Mouse (Mus musculus) ES-Bruce4 (cell line): ENCODE measurements around the gene Eaf2. TPM values are rescaled to one million over a fixed set of nuclear protein-coding genes. Genes with fewer than 3 reads are reported as not detected.

Experiments used
- H3K27ac ChIP-seq: 2 replicates; pipeline ENCODE4 v1.5.1; 2012; ENCODE audit warnings: low read length, inconsistent platforms; ENCODE audit not compliant: insufficient read depth
- H3K27me3 ChIP-seq: 2 replicates; pipeline ENCODE4 v1.6.1; 2012; ENCODE audit warnings: mild to moderate bottlenecking, low read length, inconsistent platforms; ENCODE audit not compliant: control insufficient read depth, poor library complexity, insufficient read depth, severe bottlenecking
- H3K36me3 ChIP-seq: 2 replicates; pipeline ENCODE4 v1.6.1; 2012; ENCODE audit warnings: inconsistent platforms, mild to moderate bottlenecking, low read length, moderate library complexity; ENCODE audit not compliant: control insufficient read depth, poor library complexity, insufficient read depth, severe bottlenecking
- H3K4me1 ChIP-seq: one replicate; pipeline ENCODE4 v1.8.1; 2011; ENCODE audit warnings: low read length; ENCODE audit not compliant: control insufficient read depth, insufficient read depth
- H3K4me3 ChIP-seq: 2 replicates; pipeline ENCODE4 v1.5.1; 2011; ENCODE audit warnings: low read depth, mild to moderate bottlenecking, low read length
- H3K9ac ChIP-seq: 2 replicates; pipeline ENCODE4 v1.6.1; 2012; ENCODE audit warnings: low read depth, mild to moderate bottlenecking, inconsistent platforms; ENCODE audit not compliant: poor library complexity, severe bottlenecking
- H3K9me3 ChIP-seq: replicated peaks from 2 replicates; pipeline ENCODE4 v1.6.1; 2012; ENCODE audit warnings: mild to moderate bottlenecking, low read length, inconsistent platforms; ENCODE audit not compliant: control insufficient read depth, poor library complexity, insufficient read depth, severe bottlenecking
- CTCF ChIP-seq: IDR thresholded peaks from one replicate; pipeline ENCODE4 v1.8.1; 2011; ENCODE audit warnings: low read depth, low read length
- EP300 ChIP-seq: IDR thresholded peaks from 2 replicates; pipeline ENCODE4 v1.6.1; 2011; ENCODE audit warnings: low read depth, low read length; ENCODE audit not compliant: insufficient read depth
- POLR2A ChIP-seq: IDR thresholded peaks from one replicate; pipeline ENCODE4 v1.8.1; 2011; ENCODE audit warnings: low read length; ENCODE audit not compliant: insufficient read depth
- polyA plus RNA-seq: library from polyadenylated mRNA; stranded (reverse); fragments of >200 nt; gene quantifications from 2 replicates; pipeline ENCODE4 v1.2.4, GENCODE M21; 2011; ENCODE audit warnings: low read depth; ENCODE audit not compliant: missing spikeins, insufficient read depth, insufficient read length

Eaf2 gene
- polyA plus RNA-seq, 1 experiment, result 2.4 TPM

GRCm38 (mm10) chr16:36891415-36891814 lies 16.6 kb upstream of the Eaf2 start:
- H3K27me3 ChIP-seq, result no peaks in the 10 kb centered on the region
- no peak overlapping the region for H3K27ac ChIP-seq
- no peaks in the 10 kb centered on the region for H3K4me1 ChIP-seq
- H3K9me3 ChIP-seq, result no peaks in the 10 kb centered on the region
- no peaks in the 10 kb centered on the region for H3K36me3 ChIP-seq
- TF ChIP-seq CTCF (no peak), EP300 (no peak), POLR2A (no peak)
- no peak overlapping the region for H3K9ac ChIP-seq
- no peak overlapping the region for H3K4me3 ChIP-seq

- Histone ChIP-seq H3K9ac (no peak overlapping the region), H3K27ac (no peak overlapping the region), H3K27me3 (no peaks in the 10 kb centered on the region), H3K4me1 (no peaks in the 10 kb centered on the region), H3K9me3 (no peaks in the 10 kb centered on the region), H3K36me3 (0 out of 2 replicates have a peak, but pooled peaks cover 2% of the 10 kb centered on the region), H3K4me3 (no peak overlapping the region)
- TF ChIP-seq POLR2A (no peak), CTCF (no peak), EP300 (no peak)
These were observed 15.8 kb upstream of the Eaf2 start for GRCm38 (mm10) chr16:36890559-36890958.

- Histone ChIP-seq H3K27ac (no peak overlapping the region), H3K27me3 (no peaks in the 10 kb centered on the region), H3K36me3 (0 out of 2 replicates have a peak, but pooled peaks cover 2% of the 10 kb centered on the region), H3K9ac (no peak overlapping the region), H3K4me3 (no peak overlapping the region), H3K4me1 (no peaks in the 10 kb centered on the region), H3K9me3 (no peaks in the 10 kb centered on the region)
- TF ChIP-seq EP300, result no peak
- no peak for TF ChIP-seq POLR2A
- peak; percentile 8 for TF ChIP-seq CTCF
These were observed 12.7 kb upstream of the Eaf2 start for GRCm38 (mm10) chr16:36887546-36887945.

- Histone ChIP-seq H3K27me3 (no peaks in the 10 kb centered on the region), H3K9ac (no peak overlapping the region), H3K4me1 (no peaks in the 10 kb centered on the region), H3K27ac (no peak overlapping the region), H3K36me3 (0 out of 2 replicates have a peak, but pooled peaks cover 2% of the 10 kb centered on the region), H3K4me3 (no peak overlapping the region), H3K9me3 (no peaks in the 10 kb centered on the region)
- TF ChIP-seq EP300 (no peak), POLR2A (no peak), CTCF (no peak)
These were observed 11.1 kb upstream of the Eaf2 start for GRCm38 (mm10) chr16:36885912-36886311.

- Histone ChIP-seq H3K27me3 (no peaks in the 10 kb centered on the region), H3K4me3 (no peak overlapping the region), H3K9ac (no peak overlapping the region), H3K27ac (no peak overlapping the region), H3K36me3 (0 out of 2 replicates have a peak, but pooled peaks cover 2% of the 10 kb centered on the region), H3K9me3 (no peaks in the 10 kb centered on the region), H3K4me1 (no peaks in the 10 kb centered on the region)
- no peak for TF ChIP-seq EP300
- TF ChIP-seq CTCF, result peak; percentile 64
- TF ChIP-seq POLR2A, result no peak
These were observed 10.1 kb upstream of the Eaf2 start for GRCm38 (mm10) chr16:36884881-36885280.

GRCm38 (mm10) chr16:36882737-36883343 lies 8.0 kb upstream of the Eaf2 start:
- Histone ChIP-seq H3K4me3 (no peak overlapping the region), H3K27ac (no peak overlapping the region), H3K36me3 (0 out of 2 replicates have a peak, but pooled peaks cover 2% of the 10 kb centered on the region), H3K9ac (no peak overlapping the region), H3K27me3 (no peaks in the 10 kb centered on the region), H3K4me1 (no peaks in the 10 kb centered on the region), H3K9me3 (no peaks in the 10 kb centered on the region)
- TF ChIP-seq POLR2A (no peak), CTCF (no peak), EP300 (no peak)
